Mouse (Mus musculus): Measurements from ENCODE around the gene Arglu1. TPM values are rescaled to one million over a fixed set of nuclear protein-coding genes. Genes with fewer than 3 reads are reported as not detected.

The Arglu1 gene
- polyA plus RNA-seq, 2 experiments = 146 to 197 TPM

- Histone ChIP-seq H3K27ac (replicated peaks; ENCODE audit: low read depth, low read length) (no peak overlapping the region), H3K4me3 (replicated peaks; ENCODE audit: low read length) (no peak overlapping the region), H3K4me2 (replicated peaks; ENCODE audit: low read depth, low read length, severe bottlenecking) (no peak overlapping the region), H3K9me3 (ENCODE audit: control insufficient read depth, low read length) (no peaks in the 10 kb centered on the region), H3K4me1 (ENCODE audit: control insufficient read depth, insufficient read depth, low read length) (no peaks in the 10 kb centered on the region), H3K27me3 (ENCODE audit: control insufficient read depth, insufficient read depth, low read length) (no peaks in the 10 kb centered on the region), H3K9ac (ENCODE audit: low read depth, low read length, severe bottlenecking) (no peak overlapping the region), H3K36me3 (ENCODE audit: control insufficient read depth, insufficient read depth, low read length) (no peaks in the 10 kb centered on the region)
- ATAC-seq (ENCODE audit: low FRiP score, low read depth) (no peak), DNase-seq (ENCODE audit: low spot score) (no peak)
- no peak for TF ChIP-seq POLR2A (IDR thresholded peaks at IDR 0.05; ENCODE audit: borderline replicate concordance, extremely low read depth, insufficient read depth, insufficient read length)
- 70% methylated on average over 2 of the region's 2 CpGs for WGBS
Observed at GRCm38 (mm10) chr8:8726547-8726946, 36.2 kb upstream of the Arglu1 start.

GRCm38 (mm10) chr8:8704813-8705212 lies 14.5 kb upstream of the Arglu1 start:
- Histone ChIP-seq H3K9me3 (ENCODE audit: control insufficient read depth, low read length) (no peaks in the 10 kb centered on the region), H3K27ac (replicated peaks; ENCODE audit: low read depth, low read length) (no peak overlapping the region), H3K36me3 (ENCODE audit: control insufficient read depth, insufficient read depth, low read length) (no peaks in the 10 kb centered on the region), H3K4me1 (ENCODE audit: control insufficient read depth, insufficient read depth, low read length) (no peaks in the 10 kb centered on the region), H3K4me2 (replicated peaks; ENCODE audit: low read depth, low read length, severe bottlenecking) (no peak overlapping the region), H3K9ac (ENCODE audit: low read depth, low read length, severe bottlenecking) (no peak overlapping the region), H3K27me3 (ENCODE audit: control insufficient read depth, insufficient read depth, low read length) (no peaks in the 10 kb centered on the region), H3K4me3 (replicated peaks; ENCODE audit: low read length) (no peak overlapping the region)
- 74% methylated on average over 9 of the region's 9 CpGs for WGBS
- ATAC-seq (ENCODE audit: low FRiP score, low read depth) (no peak), DNase-seq (ENCODE audit: low spot score) (no peak)
- no peak for TF ChIP-seq POLR2A (IDR thresholded peaks at IDR 0.05; ENCODE audit: borderline replicate concordance, extremely low read depth, insufficient read depth, insufficient read length)

GRCm38 (mm10) chr8:8703668-8704067 lies 13.3 kb upstream of the Arglu1 start:
- no peak for DNase-seq (ENCODE audit: low spot score)
- no peak for ATAC-seq (ENCODE audit: low FRiP score, low read depth)
- 84% methylated on average over 2 of the region's 2 CpGs for WGBS
- H3K9me3 ChIP-seq (ENCODE audit: control insufficient read depth, low read length) = no peaks in the 10 kb centered on the region
- H3K4me2 ChIP-seq (replicated peaks; ENCODE audit: low read depth, low read length, severe bottlenecking) = no peak overlapping the region
- H3K4me1 ChIP-seq (ENCODE audit: control insufficient read depth, insufficient read depth, low read length) = no peaks in the 10 kb centered on the region
- no peak for TF ChIP-seq POLR2A (IDR thresholded peaks at IDR 0.05; ENCODE audit: borderline replicate concordance, extremely low read depth, insufficient read depth, insufficient read length)
- H3K27me3 ChIP-seq (ENCODE audit: control insufficient read depth, insufficient read depth, low read length) = no peaks in the 10 kb centered on the region
- no peaks in the 10 kb centered on the region for H3K36me3 ChIP-seq (ENCODE audit: control insufficient read depth, insufficient read depth, low read length)
- no peak overlapping the region for H3K9ac ChIP-seq (ENCODE audit: low read depth, low read length, severe bottlenecking)
- no peak overlapping the region for H3K27ac ChIP-seq (replicated peaks; ENCODE audit: low read depth, low read length)
- no peak overlapping the region for H3K4me3 ChIP-seq (replicated peaks; ENCODE audit: low read length)

GRCm38 (mm10) chr8:8700821-8701220 lies 10.5 kb upstream of the Arglu1 start:
- TF ChIP-seq POLR2A (IDR thresholded peaks at IDR 0.05; ENCODE audit: borderline replicate concordance, extremely low read depth, insufficient read depth, insufficient read length) = no peak
- DNase-seq (ENCODE audit: low spot score) (no peak), ATAC-seq (ENCODE audit: low FRiP score, low read depth) (no peak)
- no peaks in the 10 kb centered on the region for H3K36me3 ChIP-seq (ENCODE audit: control insufficient read depth, insufficient read depth, low read length)
- H3K4me2 ChIP-seq (replicated peaks; ENCODE audit: low read depth, low read length, severe bottlenecking) = no peak overlapping the region
- no peak overlapping the region for H3K9ac ChIP-seq (ENCODE audit: low read depth, low read length, severe bottlenecking)
- 92% methylated on average over 10 of the region's 10 CpGs for WGBS
- no peaks in the 10 kb centered on the region for H3K27me3 ChIP-seq (ENCODE audit: control insufficient read depth, insufficient read depth, low read length)
- no peaks in the 10 kb centered on the region for H3K9me3 ChIP-seq (ENCODE audit: control insufficient read depth, low read length)
- no peaks in the 10 kb centered on the region for H3K4me1 ChIP-seq (ENCODE audit: control insufficient read depth, insufficient read depth, low read length)
- no peak overlapping the region for H3K27ac ChIP-seq (replicated peaks; ENCODE audit: low read depth, low read length)
- no peak overlapping the region for H3K4me3 ChIP-seq (replicated peaks; ENCODE audit: low read length)

GRCm38 (mm10) chr8:8700229-8700628 lies 9.9 kb upstream of the Arglu1 start:
- 70% methylated on average over 4 of the region's 4 CpGs for WGBS
- DNase-seq (ENCODE audit: low spot score) = no peak
- H3K27ac ChIP-seq (replicated peaks; ENCODE audit: low read depth, low read length) = no peak overlapping the region

More at GRCm38 (mm10) chr8:8700229-8700628, 9.9 kb upstream of the Arglu1 start:
- H3K4me1 ChIP-seq (ENCODE audit: control insufficient read depth, insufficient read depth, low read length) = no peaks in the 10 kb centered on the region
- no peak for TF ChIP-seq POLR2A (IDR thresholded peaks at IDR 0.05; ENCODE audit: borderline replicate concordance, extremely low read depth, insufficient read depth, insufficient read length)
- ATAC-seq (ENCODE audit: low FRiP score, low read depth) = no peak
- no peak overlapping the region for H3K9ac ChIP-seq (ENCODE audit: low read depth, low read length, severe bottlenecking)
- no peaks in the 10 kb centered on the region for H3K27me3 ChIP-seq (ENCODE audit: control insufficient read depth, insufficient read depth, low read length)
- no peak overlapping the region for H3K4me3 ChIP-seq (replicated peaks; ENCODE audit: low read length)
- H3K4me2 ChIP-seq (replicated peaks; ENCODE audit: low read depth, low read length, severe bottlenecking) = no peak overlapping the region
- no peaks in the 10 kb centered on the region for H3K36me3 ChIP-seq (ENCODE audit: control insufficient read depth, insufficient read depth, low read length)
- H3K9me3 ChIP-seq (ENCODE audit: control insufficient read depth, low read length) = no peaks in the 10 kb centered on the region

Measured in limb, embryonic 14.5 days (tissue).